Mouse (Mus musculus): ENCODE results near the gene Cyb5r4.
"Not testable (repeated sequence)": the region's sequence is repeated elsewhere in the genome, so short reads cannot be mapped to it uniquely, and the experiment has no call there.

Cyb5r4 gene

GRCm38 (mm10) chr9:87021778-87022523 lies at the start of gene Cyb5r4:
Gene Cyb5r4 (plus strand): TSS chr9:87022014.
- DNase-seq (ENCODE audit: inconsistent ontology term), result peak; percentile 99

GRCm38 (mm10) chr9:86972471-86972870 lies 49.3 kb upstream of the Cyb5r4 start:
- not testable (repeated sequence) for DNase-seq (ENCODE audit: inconsistent ontology term)

- DNase-seq (ENCODE audit: inconsistent ontology term), result no peak
Observed at GRCm38 (mm10) chr9:86973562-86973961, 48.3 kb upstream of the Cyb5r4 start.

- no peak for DNase-seq (ENCODE audit: inconsistent ontology term)
Observed at GRCm38 (mm10) chr9:86976896-86977295, 44.9 kb upstream of the Cyb5r4 start.

GRCm38 (mm10) chr9:86978257-86978907 lies 43.4 kb upstream of the Cyb5r4 start:
- DNase-seq (ENCODE audit: inconsistent ontology term), result no peak

GRCm38 (mm10) chr9:86980048-86980447 lies 41.8 kb upstream of the Cyb5r4 start:
- no peak for DNase-seq (ENCODE audit: inconsistent ontology term)

- DNase-seq (ENCODE audit: inconsistent ontology term), result no peak
Observed at GRCm38 (mm10) chr9:86980942-86981341, 40.9 kb upstream of the Cyb5r4 start.

- DNase-seq (ENCODE audit: inconsistent ontology term), result no peak
Observed at GRCm38 (mm10) chr9:86981551-86981950, 40.3 kb upstream of the Cyb5r4 start.

GRCm38 (mm10) chr9:86984583-86984982 lies 37.2 kb upstream of the Cyb5r4 start:
- DNase-seq (ENCODE audit: inconsistent ontology term), result no peak

GRCm38 (mm10) chr9:86985105-86985504 lies 36.7 kb upstream of the Cyb5r4 start:
- no peak for DNase-seq (ENCODE audit: inconsistent ontology term)

GRCm38 (mm10) chr9:86986703-86987296 lies 35.0 kb upstream of the Cyb5r4 start:
- no peak for DNase-seq (ENCODE audit: inconsistent ontology term)

GRCm38 (mm10) chr9:86989822-86990221 lies 32.0 kb upstream of the Cyb5r4 start:
- no peak for DNase-seq (ENCODE audit: inconsistent ontology term)

- DNase-seq (ENCODE audit: inconsistent ontology term), result no peak
Observed at GRCm38 (mm10) chr9:86991758-86992157, 30.1 kb upstream of the Cyb5r4 start.

- peak; percentile 43 for DNase-seq (ENCODE audit: inconsistent ontology term)
Observed at GRCm38 (mm10) chr9:86997046-86997691, 24.6 kb upstream of the Cyb5r4 start.

GRCm38 (mm10) chr9:86999956-87000582 lies 21.7 kb upstream of the Cyb5r4 start:
- peak; percentile 87 for DNase-seq (ENCODE audit: inconsistent ontology term)

- DNase-seq (ENCODE audit: inconsistent ontology term), result no peak
Observed at GRCm38 (mm10) chr9:87004701-87005434, 16.9 kb upstream of the Cyb5r4 start.

GRCm38 (mm10) chr9:87005435-87005779 lies 16.4 kb upstream of the Cyb5r4 start:
- DNase-seq (ENCODE audit: inconsistent ontology term), result no peak

GRCm38 (mm10) chr9:87008507-87008906 lies 13.3 kb upstream of the Cyb5r4 start:
- no peak for DNase-seq (ENCODE audit: inconsistent ontology term)

- DNase-seq (ENCODE audit: inconsistent ontology term), result peak; percentile 66
Observed at GRCm38 (mm10) chr9:87008919-87009318, 12.9 kb upstream of the Cyb5r4 start.

GRCm38 (mm10) chr9:87015288-87015937 lies 6.4 kb upstream of the Cyb5r4 start, which contains the start of gene Ripply2:
Gene Ripply2 (plus strand): TSS chr9:87015537.
- peak; percentile 35 for DNase-seq (ENCODE audit: inconsistent ontology term)

- DNase-seq (ENCODE audit: inconsistent ontology term), result no peak
Observed at GRCm38 (mm10) chr9:87015938-87016294, 5.9 kb upstream of the Cyb5r4 start.

Measured in Muller cell, postnatal 12 days (primary cell).